Mouse (Mus musculus): ENCODE data around the gene Gabpb1.
"Not testable (repeated sequence)": the region's sequence is repeated elsewhere in the genome, so short reads cannot be mapped to it uniquely, and the experiment has no call there.

Gabpb1 gene

GRCm38 (mm10) chr2:126640298-126640697, 35.8 kb downstream of the Gabpb1 start:
- no peak for DNase-seq (ENCODE audit: low read depth, low spot score)

- DNase-seq (ENCODE audit: low read depth, low spot score), result no peak
Observed at GRCm38 (mm10) chr2:126635939-126636823, 40.0 kb downstream of the Gabpb1 start.

- no peak for DNase-seq (ENCODE audit: low read depth, low spot score)
Observed at GRCm38 (mm10) chr2:126633165-126633564, 43.0 kb downstream of the Gabpb1 start.

- DNase-seq (ENCODE audit: low read depth, low spot score), result peak; percentile 37
Observed at GRCm38 (mm10) chr2:126628455-126628995, 47.6 kb downstream of the Gabpb1 start.

- DNase-seq (ENCODE audit: low read depth, low spot score), result no peak
Observed at GRCm38 (mm10) chr2:126623138-126623537, 53.0 kb downstream of the Gabpb1 start.

- DNase-seq (ENCODE audit: low read depth, low spot score), result no peak
Observed at GRCm38 (mm10) chr2:126622455-126622854, 53.7 kb downstream of the Gabpb1 start.

- no peak for DNase-seq (ENCODE audit: low read depth, low spot score)
Observed at GRCm38 (mm10) chr2:126619249-126619704, 56.9 kb downstream of the Gabpb1 start, which contains the start of gene Hdc. Gene Hdc, minus strand, starts transcription at chr2:126619299.

GRCm38 (mm10) chr2:126618470-126619179, 57.5 kb downstream of the Gabpb1 start:
- no peak for DNase-seq (ENCODE audit: low read depth, low spot score)

GRCm38 (mm10) chr2:126615355-126615754, 60.8 kb downstream of the Gabpb1 start:
- no peak for DNase-seq (ENCODE audit: low read depth, low spot score)

GRCm38 (mm10) chr2:126609600-126609999, 66.5 kb downstream of the Gabpb1 start:
- DNase-seq (ENCODE audit: low read depth, low spot score), result not testable (repeated sequence)

- no peak for DNase-seq (ENCODE audit: low read depth, low spot score)
Observed at GRCm38 (mm10) chr2:126607553-126608203, 68.5 kb downstream of the Gabpb1 start.

- no peak for DNase-seq (ENCODE audit: low read depth, low spot score)
Observed at GRCm38 (mm10) chr2:126606688-126607062, 69.5 kb downstream of the Gabpb1 start.

- no peak for DNase-seq (ENCODE audit: low read depth, low spot score)
Observed at GRCm38 (mm10) chr2:126606061-126606687, 70.0 kb downstream of the Gabpb1 start.

GRCm38 (mm10) chr2:126601918-126602600, 74.1 kb downstream of the Gabpb1 start:
- no peak for DNase-seq (ENCODE audit: low read depth, low spot score)

- DNase-seq (ENCODE audit: low read depth, low spot score), result no peak
Observed at GRCm38 (mm10) chr2:126600533-126600932, 75.6 kb downstream of the Gabpb1 start.

- DNase-seq (ENCODE audit: low read depth, low spot score), result no peak
Observed at GRCm38 (mm10) chr2:126599005-126599404, 77.1 kb downstream of the Gabpb1 start.

GRCm38 (mm10) chr2:126598359-126598758, 77.8 kb downstream of the Gabpb1 start:
- no peak for DNase-seq (ENCODE audit: low read depth, low spot score)

- no peak for DNase-seq (ENCODE audit: low read depth, low spot score)
Observed at GRCm38 (mm10) chr2:126597279-126598241, 78.6 kb downstream of the Gabpb1 start.

GRCm38 (mm10) chr2:126596347-126597072, 79.6 kb downstream of the Gabpb1 start:
- DNase-seq (ENCODE audit: low read depth, low spot score), result no peak
